Mouse (Mus musculus) hindbrain, postnatal 0 days (tissue): Measurements from ENCODE around the gene Gng7. TPM values are rescaled to one million over a fixed set of nuclear protein-coding genes. Genes with fewer than 3 reads are reported as not detected.

ENCODE experiments used
- ATAC-seq: fragments of 200-750 bp; cut with Nextera tagmentation; 2 replicates; pipeline ENCODE4 v1.8.0; 2017; ENCODE audit warnings: mild to moderate bottlenecking, moderate TSS enrichment, moderate library complexity
- DNase-seq: peaks from one replicate; pipeline ENCODE4 v3.0.0-alpha.2; 2015; ENCODE audit warnings: low spot score
- H3K27ac ChIP-seq: fragments of 300-500 bp; sonication (generic); 2 replicates; pipeline ENCODE4 v1.5.1; 2014; ENCODE audit warnings: mild to moderate bottlenecking
- H3K27me3 ChIP-seq: fragments of 300-500 bp; sonication (generic); 2 replicates; pipeline ENCODE4 v1.6.1; 2014; ENCODE audit warnings: low read length, mixed read lengths; ENCODE audit not compliant: insufficient read depth
- H3K36me3 ChIP-seq: fragments of 300-500 bp; sonication (generic); 2 replicates; pipeline ENCODE4 v1.6.1; 2014; ENCODE audit warnings: low read length, mixed read lengths; ENCODE audit not compliant: insufficient read depth
- H3K4me1 ChIP-seq: fragments of 300-500 bp; sonication (generic); 2 replicates; pipeline ENCODE4 v1.6.1; 2014; ENCODE audit warnings: antibody characterized with exemption, low read length, mixed read lengths; ENCODE audit not compliant: insufficient read depth
- H3K4me2 ChIP-seq: fragments of 300-500 bp; sonication (generic); 2 replicates; pipeline ENCODE4 v1.6.1; 2014; ENCODE audit warnings: low read depth, mild to moderate bottlenecking, low read length, moderate library complexity, mixed read lengths
- H3K4me3 ChIP-seq: fragments of 300-500 bp; sonication (generic); 2 replicates; pipeline ENCODE4 v1.5.1; 2014; ENCODE audit warnings: low read length
- H3K9ac ChIP-seq: fragments of 300-500 bp; sonication (generic); replicated peaks from 2 replicates; pipeline ENCODE4 v1.6.1; 2014; ENCODE audit warnings: mild to moderate bottlenecking, low read length, moderate library complexity, mixed read lengths
- H3K9me3 ChIP-seq: fragments of 300-500 bp; sonication (generic); 2 replicates; pipeline ENCODE4 v1.6.1; 2016; ENCODE audit warnings: low read length, mixed read lengths
- CTCF ChIP-seq: IDR thresholded peaks from 2 replicates; pipeline ENCODE4 v1.5.1; 2016; ENCODE audit warnings: antibody characterized with exemption, control low read depth, low read depth
- WGBS: fragments of 180-500 bp; shearing (Covaris S2); extraction: QIAGEN DNeasy Blood & Tissue Kit; methylation state at CpG from one replicate; pipeline ENCODE4 v1.1.7; 2014; 5-methylcytosine and 5-hydroxymethylcytosine counted together
- polyA plus RNA-seq: library from polyadenylated mRNA; unstranded; fragments of >200 nt; fragmentation: Nextera tagmentation; extraction: Ambion mirVana; gene quantifications from 2 replicates; pipeline ENCODE4 v1.2.1, GENCODE M21; 2015
- total RNA-seq: library from RNA; depleted of rRNA; stranded (reverse); fragments of >200 nt; gene quantifications from 2 replicates; pipeline ENCODE4 v1.2.3, GENCODE M21; 2014

The Gng7 gene
- total and polyA plus RNA-seq, 2 experiments from 2014 or later: 22.1 to 27.2 TPM

DNA sequence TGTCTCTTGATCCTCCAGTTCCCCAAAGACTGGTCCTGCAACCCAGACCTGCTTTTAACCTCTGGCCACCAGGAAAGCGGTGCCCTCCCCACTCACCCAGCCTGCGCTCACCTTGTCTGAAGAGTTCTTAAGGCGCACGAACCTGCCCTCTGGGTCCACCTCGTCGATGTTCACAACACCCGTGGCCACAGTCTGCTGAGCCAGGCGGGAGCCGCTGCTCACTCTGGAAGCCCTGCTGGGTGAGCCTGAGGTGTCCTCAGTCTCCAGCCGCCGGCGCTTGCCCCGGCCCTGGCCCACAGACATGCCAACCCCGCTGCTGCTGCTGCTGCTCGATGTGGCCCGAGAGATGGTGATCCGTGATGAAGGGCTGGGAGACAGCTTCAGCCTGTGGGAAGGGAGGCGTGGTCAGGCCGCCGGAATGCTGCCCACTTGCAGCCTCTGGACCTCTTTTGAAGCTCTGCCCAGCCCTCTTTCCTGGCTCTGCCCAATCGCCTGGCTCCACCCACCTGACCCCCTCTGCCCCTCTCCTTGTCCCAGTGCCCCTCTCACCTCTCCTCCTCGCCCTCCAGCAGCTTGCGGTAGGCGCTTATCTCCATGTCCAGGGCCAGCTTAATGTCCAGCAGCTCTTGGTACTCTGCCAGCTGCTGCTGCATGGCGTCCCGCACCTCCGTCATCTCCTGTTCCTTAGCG lies 110.6 kb downstream of the Gng7 start:
- H3K27me3 ChIP-seq: no peaks in the 10 kb centered on the region
- no peak overlapping the region for H3K4me2 ChIP-seq
- TF ChIP-seq CTCF: no peak
- H3K4me1 ChIP-seq: no peaks in the 10 kb centered on the region
- H3K36me3 ChIP-seq: peaks cover 40% of the 10 kb centered on the region
- WGBS: 83% methylated on average over 27 of the region's 28 CpGs
- no peak overlapping the region for H3K9ac ChIP-seq
- no peak for DNase-seq
- no peak for ATAC-seq
- no peak overlapping the region for H3K27ac ChIP-seq
- no peaks in the 10 kb centered on the region for H3K9me3 ChIP-seq
- no peak overlapping the region for H3K4me3 ChIP-seq

DNA sequence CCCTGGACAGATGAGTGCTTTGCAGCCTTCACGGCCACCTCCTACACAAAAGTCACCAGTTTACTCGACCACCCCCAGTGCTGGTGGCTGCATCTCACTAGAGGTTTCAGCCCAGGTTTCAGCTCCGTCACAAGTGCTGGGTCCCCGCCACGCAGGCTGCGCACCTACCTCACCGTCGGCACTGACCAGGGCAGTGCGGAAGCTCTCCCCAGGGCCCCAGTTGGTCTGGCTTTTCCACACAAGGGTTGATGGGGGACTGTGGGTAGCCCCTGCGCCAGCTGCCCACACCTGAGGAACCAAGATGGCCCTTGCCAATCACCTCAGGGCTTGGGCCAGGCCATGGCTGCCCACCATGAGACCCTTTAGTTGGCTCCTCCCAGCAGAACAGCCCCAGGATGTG lies 111.5 kb downstream of the Gng7 start:
- Histone ChIP-seq H3K9me3 (no peaks in the 10 kb centered on the region), H3K27me3 (no peaks in the 10 kb centered on the region), H3K36me3 (peaks cover 40% of the 10 kb centered on the region), H3K4me3 (no peak overlapping the region), H3K4me2 (no peak overlapping the region), H3K27ac (no peak overlapping the region), H3K4me1 (0 out of 2 replicates have a peak, but pooled peaks cover 3% of the 10 kb centered on the region), H3K9ac (no peak overlapping the region)
- ATAC-seq: no peak
- TF ChIP-seq CTCF: no peak
- DNase-seq: no peak
- WGBS: 90% methylated on average over 10 of the region's 10 CpGs

DNA sequence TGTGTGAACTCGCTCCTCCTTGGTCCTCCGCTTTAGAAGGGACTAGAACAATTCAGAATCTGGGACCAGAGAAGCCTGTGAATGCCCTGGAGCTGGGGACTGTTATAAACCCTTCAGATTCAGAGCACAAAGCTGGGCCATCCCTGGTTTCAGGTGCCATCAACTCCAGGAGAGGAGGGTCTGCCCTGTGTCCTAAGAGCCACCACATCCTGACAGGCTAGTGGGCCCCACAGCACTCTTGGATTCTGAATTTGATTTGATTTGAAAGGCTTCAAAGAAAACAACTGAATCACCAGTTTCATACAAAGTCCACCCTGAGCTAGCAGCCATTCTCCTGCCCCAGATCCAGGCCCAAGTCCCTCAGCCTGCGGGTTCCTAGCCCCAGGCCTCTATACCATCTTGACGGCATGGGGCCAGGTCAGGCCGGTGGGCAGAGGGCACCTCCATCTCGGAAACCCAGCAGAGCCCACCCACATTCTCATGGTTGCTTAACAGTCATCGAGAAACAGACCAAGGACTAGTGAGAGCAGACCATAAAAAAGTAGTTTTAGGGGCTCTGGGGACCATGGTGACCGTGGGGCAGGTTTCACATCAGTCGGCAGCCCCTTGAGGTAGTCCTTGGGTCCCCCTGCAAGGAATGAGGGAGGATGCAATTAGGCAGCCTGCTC lies 112.3 kb downstream of the Gng7 start:
- Histone ChIP-seq H3K9ac (no peak overlapping the region), H3K9me3 (no peaks in the 10 kb centered on the region), H3K4me3 (no peak overlapping the region), H3K36me3 (peaks cover 40% of the 10 kb centered on the region), H3K27me3 (no peaks in the 10 kb centered on the region), H3K4me2 (no peak overlapping the region), H3K4me1 (0 out of 2 replicates have a peak, but pooled peaks cover 3% of the 10 kb centered on the region), H3K27ac (no peak overlapping the region)
- TF ChIP-seq CTCF: no peak
- WGBS: 93% methylated on average over 9 of the region's 9 CpGs
- no peak for ATAC-seq
- no peak for DNase-seq

DNA sequence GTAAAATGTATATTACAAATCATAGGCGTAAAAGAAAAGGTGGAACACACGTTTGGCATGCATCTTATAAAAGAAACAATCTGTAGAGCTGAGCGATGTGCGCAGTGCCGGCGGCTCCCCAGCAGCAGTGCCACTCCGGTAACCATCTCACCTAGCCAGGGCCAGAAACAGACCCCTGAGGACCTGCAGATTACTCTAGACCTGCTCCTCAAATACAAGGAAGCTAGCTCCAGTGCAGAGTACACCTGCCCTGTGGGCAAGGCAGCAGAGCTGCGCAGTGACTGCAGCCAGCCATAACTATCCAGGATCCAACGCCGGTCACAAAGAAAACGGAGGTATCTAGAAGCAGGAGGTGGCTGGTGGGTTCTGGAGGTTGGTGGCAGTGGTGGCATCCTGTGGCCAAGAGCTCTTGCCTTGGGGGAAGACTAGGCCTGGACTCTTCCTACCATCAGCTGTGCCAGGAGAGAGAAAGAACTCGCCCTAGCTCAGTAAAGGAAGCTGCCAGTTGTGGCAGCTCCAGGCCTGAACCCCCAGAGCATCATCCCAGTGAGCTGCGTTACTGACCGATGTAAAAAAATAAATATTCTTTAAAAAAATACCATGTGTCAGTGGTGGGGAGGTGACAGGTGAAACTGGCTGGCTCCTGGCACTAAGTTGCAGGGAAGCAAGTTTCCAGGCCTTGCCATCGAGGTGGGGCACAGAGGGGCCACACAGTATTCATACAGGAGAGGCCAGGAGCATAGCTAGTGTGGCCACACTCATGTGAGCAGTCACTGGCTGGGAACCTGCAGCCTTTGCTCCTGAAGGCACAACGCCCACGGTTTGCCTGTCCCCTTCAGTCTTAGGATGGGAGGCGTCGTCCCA lies 113.1 kb downstream of the Gng7 start:
- H3K4me1 ChIP-seq: 0 out of 2 replicates have a peak, but pooled peaks cover 3% of the 10 kb centered on the region
- TF ChIP-seq CTCF: no peak
- no peak for DNase-seq
- H3K27me3 ChIP-seq: no peaks in the 10 kb centered on the region
- H3K9ac ChIP-seq: peak overlapping the region; percentile 30; the same call in 1 of the 2 replicates
- H3K4me3 ChIP-seq: no peak overlapping the region
- peak overlapping the region; percentile 91; the same call in 1 of the 2 replicates for H3K27ac ChIP-seq
- no peak for ATAC-seq
- WGBS: 91% methylated on average over 19 of the region's 19 CpGs
- H3K36me3 ChIP-seq: peaks cover 40% of the 10 kb centered on the region
- H3K9me3 ChIP-seq: no peaks in the 10 kb centered on the region
- peak overlapping the region; percentile 81; the same call in 1 of the 2 replicates for H3K4me2 ChIP-seq

DNA sequence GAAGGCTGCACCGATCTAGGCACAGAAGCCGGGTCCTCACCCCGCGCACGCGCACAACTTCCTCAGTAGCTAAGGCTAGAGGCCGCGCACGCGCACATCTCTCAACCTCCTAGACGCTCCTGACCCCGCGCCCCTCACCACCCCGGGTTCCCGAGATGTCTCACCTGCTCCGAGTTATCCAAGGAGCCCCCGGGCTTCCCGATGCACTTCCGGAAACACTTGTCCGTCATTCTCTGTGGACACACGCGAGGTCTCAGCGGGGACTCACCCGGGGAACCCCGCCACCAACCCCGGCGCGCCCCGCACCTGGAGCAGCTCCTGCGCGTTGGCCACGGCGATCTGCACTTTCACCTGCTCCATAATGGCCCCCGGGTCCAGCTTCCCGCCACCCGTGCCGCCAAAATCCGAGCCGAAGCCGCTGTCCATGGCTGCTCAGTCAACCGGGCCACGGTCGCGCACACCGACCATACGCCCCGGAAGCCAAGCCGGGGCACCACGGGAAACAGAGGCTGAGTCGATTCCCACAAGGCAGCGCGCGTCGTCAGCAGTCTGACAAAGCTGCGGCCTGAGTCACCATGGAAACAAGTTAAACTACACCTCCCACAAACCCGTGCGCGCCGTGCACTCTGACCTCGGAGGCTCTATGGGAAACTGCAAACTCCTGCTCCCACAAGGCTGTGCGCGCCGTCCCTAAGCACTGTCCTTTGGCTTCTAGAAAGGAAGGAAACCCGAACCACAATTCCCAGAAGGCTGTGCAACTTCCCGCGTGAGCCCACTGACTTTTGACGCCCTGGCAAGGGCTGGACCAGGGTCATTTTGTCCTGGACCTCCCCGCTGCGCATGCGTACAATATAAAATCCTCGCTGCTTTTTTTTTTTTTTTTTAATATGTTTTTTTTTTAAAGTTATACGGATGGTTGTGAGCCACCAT lies 114.2 kb downstream of the Gng7 start, which contains the start of gene Timm13:
Timm13 (minus strand) TSS at position 652 of the 930 bp plus-strand sequence.
- Histone ChIP-seq H3K9ac (peak within 1 kb of the TSS; percentile 78), H3K4me1 (0 out of 2 replicates have a peak, but pooled peaks cover 3% of the 10 kb centered on the region), H3K27me3 (no peaks in the 10 kb centered on the region), H3K4me2 (peak within 1 kb of the TSS; percentile 81), H3K36me3 (peaks cover 31% of the 10 kb centered on the region; the same call in 1 of the 2 replicates), H3K27ac (peak within 1 kb of the TSS; percentile 91), H3K9me3 (no peaks in the 10 kb centered on the region), H3K4me3 (peak within 1 kb of the TSS; percentile 84)
- DNase-seq: peak; percentile 100
- peak; percentile 96 for ATAC-seq
- WGBS: under 1% methylated on average over 72 of the region's 72 CpGs
- no peak for TF ChIP-seq CTCF
